Mouse (Mus musculus) neural tube, embryonic 11.5 days (tissue): ENCODE results near the gene Slc35b2. TPM values are rescaled to one million over a fixed set of nuclear protein-coding genes. Genes with fewer than 3 reads are reported as not detected.

ENCODE experiments used
- ATAC-seq: fragments of 200-750 bp; cut with Nextera tagmentation; 2 replicates; pipeline ENCODE4 v1.8.0; 2017; ENCODE audit warnings: moderate number of reproducible peaks, mild to moderate bottlenecking, moderate TSS enrichment, moderate library complexity; ENCODE audit not compliant: insufficient read depth, low FRiP score, low TSS enrichment
- DNase-seq: peaks from one replicate; pipeline ENCODE4 v3.0.0-alpha.2; 2015; ENCODE audit warnings: low spot score
- H3K27ac ChIP-seq: fragments of 300-500 bp; sonication (generic); 2 replicates; pipeline ENCODE4 v1.5.1; 2014; ENCODE audit warnings: low read depth, mild to moderate bottlenecking, low read length
- H3K27me3 ChIP-seq: fragments of 300-500 bp; sonication (generic); 2 replicates; pipeline ENCODE4 v1.6.1; 2014; ENCODE audit warnings: mild to moderate bottlenecking, low read length, mixed read lengths; ENCODE audit not compliant: control insufficient read depth, insufficient read depth
- H3K36me3 ChIP-seq: fragments of 300-500 bp; sonication (generic); 2 replicates; pipeline ENCODE4 v1.6.1; 2014; ENCODE audit warnings: mild to moderate bottlenecking, low read length, moderate library complexity, mixed read lengths; ENCODE audit not compliant: control insufficient read depth, insufficient read depth
- H3K4me1 ChIP-seq: fragments of 300-500 bp; sonication (generic); 2 replicates; pipeline ENCODE4 v1.6.1; 2014; ENCODE audit warnings: low read length, mixed read lengths; ENCODE audit not compliant: control insufficient read depth, insufficient read depth
- H3K4me2 ChIP-seq: fragments of 300-500 bp; sonication (generic); 2 replicates; pipeline ENCODE4 v1.6.1; 2014; ENCODE audit warnings: low read depth, mild to moderate bottlenecking, moderate library complexity
- H3K4me3 ChIP-seq: fragments of 300-500 bp; sonication (generic); 2 replicates; pipeline ENCODE4 v1.5.1; 2014; ENCODE audit warnings: low read depth, low read length
- H3K9ac ChIP-seq: fragments of 300-500 bp; sonication (generic); 2 replicates; pipeline ENCODE4 v1.6.1; 2014; ENCODE audit warnings: mild to moderate bottlenecking, low read length
- H3K9me3 ChIP-seq: fragments of 300-500 bp; sonication (generic); 2 replicates; pipeline ENCODE4 v1.6.1; 2016; ENCODE audit warnings: low read length; ENCODE audit not compliant: control insufficient read depth
- WGBS: fragments of 180-500 bp; shearing (Covaris S2); extraction: QIAGEN DNeasy Blood & Tissue Kit; methylation state at CpG from one replicate; pipeline ENCODE4 v1.1.7; 2014; 5-methylcytosine and 5-hydroxymethylcytosine counted together
- polyA plus RNA-seq: library from polyadenylated mRNA; unstranded; fragments of >200 nt; fragmentation: Nextera tagmentation; extraction: Ambion mirVana; gene quantifications from 2 replicates; pipeline ENCODE4 v1.2.1, GENCODE M21; 2014

Gene Slc35b2
- polyA plus RNA-seq, 1 experiment from 2014 or later: 106 TPM

DNA sequence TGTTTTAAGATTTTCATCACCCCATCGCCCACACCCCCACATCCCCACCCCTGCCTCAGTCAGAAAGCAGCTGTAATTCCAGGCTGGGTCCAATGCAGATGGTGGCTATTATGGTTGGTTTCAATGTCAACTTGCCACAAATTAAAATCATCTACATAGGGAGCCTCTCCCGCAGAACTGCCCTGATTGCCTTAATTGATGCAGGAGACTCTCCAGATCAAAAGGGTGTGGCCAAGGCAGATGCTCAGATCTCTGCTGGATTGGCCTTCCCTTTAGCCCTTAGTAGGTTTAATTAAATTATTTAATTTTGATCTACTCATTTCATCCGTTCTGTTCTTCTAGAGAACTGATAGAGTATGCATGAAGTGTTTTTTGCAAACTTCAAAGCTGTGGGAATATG is 39.3 kb downstream of the Slc35b2 start:
- WGBS: 80% methylated on average over 3 of the region's 3 CpGs
- ATAC-seq: no peak
- H3K27ac ChIP-seq: no peak overlapping the region
- H3K27me3 ChIP-seq: peaks cover 20% of the 10 kb centered on the region
- no peak overlapping the region for H3K4me2 ChIP-seq
- DNase-seq: no peak
- H3K9me3 ChIP-seq: no peaks in the 10 kb centered on the region
- H3K4me1 ChIP-seq: peaks cover 15% of the 10 kb centered on the region; the same call in 1 of the 2 replicates
- H3K36me3 ChIP-seq: no peaks in the 10 kb centered on the region
- H3K9ac ChIP-seq: no peak overlapping the region
- no peak overlapping the region for H3K4me3 ChIP-seq

DNA sequence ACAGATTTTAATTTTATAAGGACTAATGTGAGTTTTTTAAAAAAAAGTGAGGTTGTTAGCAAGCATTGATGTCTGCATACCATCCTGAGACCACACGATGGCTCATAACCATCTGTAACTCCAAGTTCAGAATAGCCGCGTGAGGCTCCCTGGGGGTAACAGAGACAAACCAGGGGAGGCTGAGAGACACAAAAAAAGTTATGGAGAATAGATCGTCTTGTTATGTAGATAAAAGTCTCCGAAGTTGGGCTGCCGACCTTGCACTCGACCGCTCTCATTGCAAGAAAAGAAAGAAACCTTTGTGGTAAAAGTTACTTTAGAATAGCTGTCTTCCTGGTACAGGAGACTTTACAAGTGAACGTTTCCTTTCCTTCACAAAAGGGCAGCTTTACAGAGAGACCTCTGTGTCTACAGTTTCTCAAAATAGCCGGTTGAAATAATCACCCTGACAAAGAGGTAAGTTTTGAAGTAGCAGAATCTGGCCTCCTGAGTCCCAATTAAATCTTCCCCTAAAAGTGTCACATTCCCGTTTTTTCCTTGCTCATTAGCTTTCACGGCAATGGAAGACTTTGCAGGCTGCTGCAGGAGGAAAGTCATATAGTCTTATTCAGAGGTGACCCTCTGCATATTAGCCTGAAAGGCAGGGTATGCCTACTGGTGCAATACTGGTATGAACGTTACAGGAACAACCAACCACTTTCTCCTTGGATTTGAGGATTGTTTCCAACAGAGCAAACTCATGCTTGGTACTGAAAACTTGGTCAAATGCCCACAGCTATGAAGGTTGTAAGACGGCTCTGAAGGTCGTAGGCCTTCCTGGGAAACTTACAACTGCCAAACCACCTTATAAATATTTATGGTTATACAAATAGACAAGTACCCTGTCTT is 43.6 kb downstream of the Slc35b2 start:
- H3K9ac ChIP-seq: no peak overlapping the region
- no peaks in the 10 kb centered on the region; the same call in 1 of the 2 replicates for H3K27me3 ChIP-seq
- DNase-seq (no peak), ATAC-seq (no peak)
- H3K36me3 ChIP-seq: no peaks in the 10 kb centered on the region
- H3K27ac ChIP-seq: no peak overlapping the region
- H3K4me3 ChIP-seq: no peak overlapping the region
- H3K9me3 ChIP-seq: no peaks in the 10 kb centered on the region
- 82% methylated on average over 15 of the region's 15 CpGs for WGBS
- no peaks in the 10 kb centered on the region for H3K4me1 ChIP-seq
- H3K4me2 ChIP-seq: no peak overlapping the region

GRCm38 (mm10) chr17:45608396-45608795 is 44.7 kb downstream of the Slc35b2 start:
- no peaks in the 10 kb centered on the region for H3K9me3 ChIP-seq
- ATAC-seq (no peak), DNase-seq (no peak)
- H3K4me1 ChIP-seq: no peaks in the 10 kb centered on the region
- no peak overlapping the region for H3K4me3 ChIP-seq
- 92% methylated on average over 4 of the region's 4 CpGs for WGBS
- H3K27me3 ChIP-seq: no peaks in the 10 kb centered on the region
- H3K36me3 ChIP-seq: no peaks in the 10 kb centered on the region
- H3K4me2 ChIP-seq: no peak overlapping the region
- no peak overlapping the region for H3K27ac ChIP-seq
- no peak overlapping the region for H3K9ac ChIP-seq

GRCm38 (mm10) chr17:45610144-45610866 is 46.6 kb downstream of the Slc35b2 start:
- no peak overlapping the region for H3K4me3 ChIP-seq
- H3K4me2 ChIP-seq: no peak overlapping the region
- DNase-seq (no peak), ATAC-seq (no peak)
- 48% methylated on average over 5 of the region's 5 CpGs for WGBS
- H3K27me3 ChIP-seq: no peaks in the 10 kb centered on the region
- H3K9ac ChIP-seq: no peak overlapping the region
- H3K9me3 ChIP-seq: no peaks in the 10 kb centered on the region
- no peaks in the 10 kb centered on the region for H3K4me1 ChIP-seq
- no peaks in the 10 kb centered on the region for H3K36me3 ChIP-seq
- no peak overlapping the region for H3K27ac ChIP-seq

DNA sequence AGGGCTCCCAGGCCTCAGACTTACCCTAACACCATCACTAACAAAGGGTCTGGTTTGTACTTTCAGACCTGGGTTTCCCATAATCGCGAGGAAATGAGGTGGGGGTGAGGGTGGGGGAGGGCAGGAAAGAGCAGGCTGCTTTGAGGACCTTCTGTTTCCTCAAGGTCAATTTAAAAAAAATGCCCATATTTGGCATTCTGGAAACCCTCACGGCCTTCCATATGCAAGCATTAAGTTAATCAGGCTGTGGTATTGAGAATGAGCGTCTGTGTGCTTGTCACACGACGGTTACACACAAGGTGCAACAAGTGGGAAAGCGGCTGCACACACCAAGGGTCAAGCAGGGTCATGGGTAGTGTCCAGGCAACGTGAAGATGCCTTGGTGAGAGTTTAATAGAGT is 48.3 kb downstream of the Slc35b2 start:
- WGBS: 84% methylated on average over 8 of the region's 8 CpGs
- H3K4me3 ChIP-seq: no peak overlapping the region
- no peaks in the 10 kb centered on the region for H3K9me3 ChIP-seq
- H3K36me3 ChIP-seq: no peaks in the 10 kb centered on the region
- no peak overlapping the region for H3K4me2 ChIP-seq
- H3K4me1 ChIP-seq: no peaks in the 10 kb centered on the region
- no peak overlapping the region for H3K9ac ChIP-seq
- DNase-seq: no peak
- H3K27me3 ChIP-seq: no peaks in the 10 kb centered on the region
- no peak for ATAC-seq
- no peak overlapping the region for H3K27ac ChIP-seq

DNA sequence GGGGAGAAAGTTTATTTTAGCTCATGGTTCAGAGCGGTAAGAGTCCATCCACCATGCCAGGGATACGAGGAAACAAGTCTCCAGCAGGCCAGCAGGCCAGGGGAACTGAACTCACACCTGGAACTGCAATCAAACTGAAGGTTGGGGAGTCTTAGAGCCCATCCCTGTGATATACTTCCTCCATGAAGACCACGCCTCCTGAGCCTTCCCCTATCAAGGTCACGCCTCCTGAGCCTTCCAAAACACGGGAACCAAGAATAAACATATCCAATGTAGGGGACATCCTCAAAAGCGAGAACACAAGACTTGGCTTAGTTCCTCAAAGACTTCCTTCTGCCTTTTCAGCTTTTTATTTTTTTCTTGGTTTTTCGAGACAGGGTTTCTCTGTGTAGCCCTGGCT is 49.2 kb downstream of the Slc35b2 start:
- Histone ChIP-seq H3K36me3 (no peaks in the 10 kb centered on the region), H3K4me2 (no peak overlapping the region), H3K9ac (no peak overlapping the region), H3K4me3 (no peak overlapping the region), H3K9me3 (no peaks in the 10 kb centered on the region), H3K27ac (no peak overlapping the region), H3K27me3 (no peaks in the 10 kb centered on the region), H3K4me1 (no peaks in the 10 kb centered on the region)
- DNase-seq (no peak), ATAC-seq (no peak)
- 87% methylated on average over 7 of the region's 7 CpGs for WGBS

DNA sequence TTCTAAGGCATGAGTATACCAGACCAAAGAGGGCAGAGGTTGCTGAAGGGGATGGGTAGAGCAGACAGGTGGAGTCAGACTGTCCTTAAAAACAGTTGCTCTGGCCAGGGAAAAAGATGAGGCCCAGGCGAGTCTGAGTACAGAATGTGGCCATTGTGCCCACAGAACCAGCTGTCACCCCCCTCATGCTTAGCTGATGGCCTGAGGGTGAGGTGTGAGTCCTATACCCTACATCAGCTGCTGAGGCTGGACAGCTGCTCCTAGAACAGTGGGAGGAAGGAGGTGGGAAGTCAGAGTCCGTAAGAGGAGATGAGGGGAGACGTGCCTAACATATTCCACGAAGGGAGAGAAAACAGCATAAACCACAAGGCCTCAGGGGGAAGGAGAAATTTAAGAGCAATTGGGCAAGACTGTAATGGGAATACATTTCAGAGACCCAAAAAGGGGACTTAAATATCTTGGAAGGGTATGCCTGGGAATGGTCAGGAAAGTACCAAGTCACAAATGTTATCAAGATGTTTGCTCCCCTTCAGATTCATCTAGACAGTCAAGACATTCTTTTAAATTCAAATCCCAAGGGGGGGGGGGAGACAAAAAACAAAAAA is 52.5 kb downstream of the Slc35b2 start:
- H3K9ac ChIP-seq: no peak overlapping the region
- WGBS: 67% methylated on average over 4 of the region's 4 CpGs
- no peak overlapping the region for H3K4me2 ChIP-seq
- no peaks in the 10 kb centered on the region for H3K36me3 ChIP-seq
- H3K27ac ChIP-seq: no peak overlapping the region
- no peaks in the 10 kb centered on the region for H3K9me3 ChIP-seq
- DNase-seq: no peak
- H3K4me3 ChIP-seq: no peak overlapping the region
- peaks cover 9% of the 10 kb centered on the region; the same call in 1 of the 2 replicates for H3K4me1 ChIP-seq
- H3K27me3 ChIP-seq: no peaks in the 10 kb centered on the region
- no peak for ATAC-seq

DNA sequence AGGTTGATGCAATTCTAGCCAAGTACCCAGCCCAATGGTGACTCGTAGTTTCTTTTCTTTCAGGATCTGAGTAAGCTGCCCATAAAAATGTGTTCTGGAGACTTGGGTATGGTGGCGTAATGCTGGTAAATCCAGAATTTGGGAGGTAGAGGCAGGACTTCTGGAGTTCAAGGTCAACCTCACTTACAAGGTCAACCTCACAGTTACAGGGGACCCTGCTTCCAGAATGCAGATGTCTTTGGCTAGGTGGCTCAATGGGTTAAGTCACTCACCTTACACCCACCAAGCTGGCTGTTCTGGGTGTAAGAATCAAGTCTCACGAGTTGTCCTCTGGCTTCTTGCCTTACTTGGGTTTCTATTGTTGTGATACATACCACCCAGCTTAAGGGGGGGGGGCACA is 53.0 kb downstream of the Slc35b2 start:
- Histone ChIP-seq H3K4me3 (no peak overlapping the region), H3K4me2 (no peak overlapping the region), H3K4me1 (peaks cover 9% of the 10 kb centered on the region; the same call in 1 of the 2 replicates), H3K9ac (no peak overlapping the region), H3K9me3 (no peaks in the 10 kb centered on the region), H3K36me3 (no peaks in the 10 kb centered on the region), H3K27ac (no peak overlapping the region), H3K27me3 (no peaks in the 10 kb centered on the region)
- 88% methylated on average over 3 of the region's 3 CpGs for WGBS
- DNase-seq (no peak), ATAC-seq (no peak)
